Mouse (Mus musculus) gastrocnemius, adult 8-10 months (tissue): ENCODE results near the gene Polr2h. TPM values are rescaled to one million over a fixed set of nuclear protein-coding genes. Genes with fewer than 3 reads are reported as not detected.

Source experiments
- total RNA-seq, 4 experiments: library from RNA; stranded (reverse); gene quantifications; 2 replicates each; pipeline ENCODE4 v1.2.4; 2022

The Polr2h gene
- total RNA-seq, 4 experiments from 2014 or later: 7.5 to 10.5 (median 9.9) TPM

Other genes with a start within 250 kb of the Polr2h start
- 10 to 100 TPM; 53.8 to 71.3 (median 68.1) TPM for gene Eif2b5, start 218.8 kb upstream of the Polr2h start, total RNA-seq
- gene Dvl3, start 200.7 kb upstream of the Polr2h start, total RNA-seq: 10 to 100 TPM; 24.5 to 30.0 (median 27.2) TPM
- gene Ap2m1, start 182.2 kb upstream of the Polr2h start, total RNA-seq: 100 to 1,000 TPM; 113 to 138 (median 134) TPM
- 10 to 100 TPM; 55.9 to 75.5 (median 66.6) TPM for gene Abcf3, start 169.1 kb upstream of the Polr2h start, total RNA-seq
- gene Vwa5b2, start 128.2 kb upstream of the Polr2h start, total RNA-seq: under 1 TPM in 1 of 4 experiments, not detected in 3; 0.13 TPM
- gene Eef1akmt4, start 106.1 kb upstream of the Polr2h start, total RNA-seq: 1 to 10 TPM; 2.4 to 6.6 (median 4.4) TPM
- under 1 TPM in 1 of 4 experiments, not detected in 3; 0.09 TPM for gene Gm49333, start 106.1 kb upstream of the Polr2h start, total RNA-seq
- gene Alg3, start 105.9 kb upstream of the Polr2h start, total RNA-seq: 10 to 100 TPM; 10.1 to 13.6 (median 12.2) TPM
- gene Camk2n2, start 96.4 kb upstream of the Polr2h start, total RNA-seq: 1 to 10 TPM in 1 of 4 experiments, under 1 TPM in 3; 0.41 to 1.5 (median 0.51) TPM
- under 1 TPM in 3 of 4 experiments, not detected in 1; 0.12 to 0.40 (median 0.19) TPM for gene Ece2, start 87.8 kb upstream of the Polr2h start, total RNA-seq
- gene Psmd2, start 66.0 kb upstream of the Polr2h start, total RNA-seq: 100 to 1,000 TPM; 253 to 300 (median 286) TPM
- gene Eif4g1, start 49.4 kb upstream of the Polr2h start, total RNA-seq: 100 to 1,000 TPM; 448 to 476 (median 451) TPM
- gene Fam131a, start 24.4 kb upstream of the Polr2h start, total RNA-seq: 10 to 100 TPM; 48.8 to 74.6 (median 59.1) TPM
- 1 to 10 TPM in 2 of 4 experiments, under 1 TPM in 2; 0.68 to 1.2 (median 1.1) TPM for gene Clcn2, start 81 bp downstream of the Polr2h start, total RNA-seq
- gene Chrd, start 15.5 kb downstream of the Polr2h start, total RNA-seq: 1 to 10 TPM; 1.3 to 2.9 (median 2.3) TPM
- 1 to 10 TPM; 4.8 to 7.1 (median 6.2) TPM for gene Thpo, start 16.8 kb downstream of the Polr2h start, total RNA-seq